Mouse (Mus musculus) cerebellum, adult 11 months (tissue): Measurements from ENCODE around the gene Gm45062.

Experiments used
- DNase-seq: peaks from one replicate; pipeline ENCODE4 v3.0.0; 2022

The Gm45062 gene

GRCm38 (mm10) chr6:8370624-8371023, 111.4 kb downstream of the Gm45062 start:
- DNase-seq = no peak

GRCm38 (mm10) chr6:8373051-8373450, 113.8 kb downstream of the Gm45062 start:
- no peak for DNase-seq

GRCm38 (mm10) chr6:8373851-8374250, 114.6 kb downstream of the Gm45062 start:
- DNase-seq = no peak

GRCm38 (mm10) chr6:8374290-8374689, 115.0 kb downstream of the Gm45062 start:
- DNase-seq = no peak

- no peak for DNase-seq
Observed at GRCm38 (mm10) chr6:8374712-8375111, 115.5 kb downstream of the Gm45062 start.

GRCm38 (mm10) chr6:8376351-8376750, 117.1 kb downstream of the Gm45062 start:
- DNase-seq = no peak

GRCm38 (mm10) chr6:8377667-8378066, 118.4 kb downstream of the Gm45062 start:
- DNase-seq = no peak

GRCm38 (mm10) chr6:8389307-8389706, 130.1 kb downstream of the Gm45062 start:
- DNase-seq = no peak

GRCm38 (mm10) chr6:8390296-8390695, 131.0 kb downstream of the Gm45062 start:
- DNase-seq = no peak

GRCm38 (mm10) chr6:8390935-8391334, 131.7 kb downstream of the Gm45062 start:
- DNase-seq = no peak

GRCm38 (mm10) chr6:8393029-8393428, 133.8 kb downstream of the Gm45062 start:
- DNase-seq = no peak

- DNase-seq = no peak
Observed at GRCm38 (mm10) chr6:8394044-8394443, 134.8 kb downstream of the Gm45062 start.

- no peak for DNase-seq
Observed at GRCm38 (mm10) chr6:8395061-8395460, 135.8 kb downstream of the Gm45062 start.

- DNase-seq = no peak
Observed at GRCm38 (mm10) chr6:8397252-8397651, 138.0 kb downstream of the Gm45062 start.

GRCm38 (mm10) chr6:8399710-8400109, 140.5 kb downstream of the Gm45062 start:
- DNase-seq = no peak

GRCm38 (mm10) chr6:8403127-8403526, 143.9 kb downstream of the Gm45062 start:
- no peak for DNase-seq

GRCm38 (mm10) chr6:8405844-8406243, 146.6 kb downstream of the Gm45062 start:
- no peak for DNase-seq

- DNase-seq = no peak
Observed at GRCm38 (mm10) chr6:8408332-8408731, 149.1 kb downstream of the Gm45062 start.

- DNase-seq = no peak
Observed at GRCm38 (mm10) chr6:8409865-8410264, 150.6 kb downstream of the Gm45062 start.

- DNase-seq = peak; percentile 65
Observed at GRCm38 (mm10) chr6:8412845-8413598, 153.8 kb downstream of the Gm45062 start.

GRCm38 (mm10) chr6:8414020-8414419, 154.8 kb downstream of the Gm45062 start:
- DNase-seq = peak; percentile 42

GRCm38 (mm10) chr6:8415823-8416222, 156.6 kb downstream of the Gm45062 start:
- no peak for DNase-seq

- no peak for DNase-seq
Observed at GRCm38 (mm10) chr6:8416802-8417569, 157.7 kb downstream of the Gm45062 start.

- DNase-seq = no peak
Observed at GRCm38 (mm10) chr6:8419485-8420186, 160.4 kb downstream of the Gm45062 start.
